Mouse (Mus musculus) ovary, postnatal 14 days (tissue): Measurements from ENCODE around the gene Rab9.

ENCODE experiments used
- DNase-seq: peaks from one replicate; pipeline ENCODE4 v3.0.0; 2022; ENCODE audit warnings: low spot score

Rab9 gene

GRCm38 (mm10) chrX:166453532-166453931 is 26.1 kb downstream of the Rab9 start:
- DNase-seq = no peak

- DNase-seq = no peak
Measured at GRCm38 (mm10) chrX:166444552-166444951, 35.1 kb downstream of the Rab9 start.

GRCm38 (mm10) chrX:166440616-166441063 is 39.0 kb downstream of the Rab9 start, which contains the start of gene Ofd1:
Ofd1 (minus strand) TSS chrX:166440704.
- DNase-seq = peak; percentile 75

- DNase-seq = no peak
Measured at GRCm38 (mm10) chrX:166440036-166440615, 39.5 kb downstream of the Rab9 start, which contains the start of gene Trappc2. Trappc2 (plus strand) TSS chrX:166440574.

- DNase-seq = no peak
Measured at GRCm38 (mm10) chrX:166434812-166435211, 44.9 kb downstream of the Rab9 start.

- DNase-seq = no peak
Measured at GRCm38 (mm10) chrX:166416196-166416595, 63.5 kb downstream of the Rab9 start.

GRCm38 (mm10) chrX:166407865-166408264 is 71.8 kb downstream of the Rab9 start:
- DNase-seq = no peak
